Mouse (Mus musculus): ENCODE data around the gene Zfp617.

DNA sequence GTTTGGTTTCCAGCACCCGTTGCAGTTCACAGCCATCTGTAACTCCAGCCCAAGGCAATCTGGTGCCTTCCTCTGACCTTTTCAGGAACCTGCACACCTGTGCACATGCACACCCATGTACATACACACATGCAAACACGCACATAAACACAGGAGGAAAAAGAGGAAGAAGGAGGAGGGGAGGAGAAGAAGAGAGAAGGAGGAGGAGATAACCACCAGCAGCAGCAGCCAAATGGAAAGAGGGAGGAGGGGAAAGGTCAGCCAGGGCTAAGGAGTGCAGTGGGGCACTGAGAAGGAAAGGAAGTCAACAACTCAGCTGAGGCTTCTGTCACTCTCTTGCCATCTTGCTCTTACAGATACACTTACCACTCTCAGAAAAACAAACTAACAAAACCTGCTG, 72.6 kb downstream of the Zfp617 start:
- no peak for TF ChIP-seq POLR2A (IDR thresholded peaks at IDR 0.05; ENCODE audit: borderline replicate concordance, low read depth, low read length)
- TF ChIP-seq CTCF (IDR thresholded peaks at IDR 0.05; ENCODE audit: low read depth, low read length), result no peak
